Comparison of ENCODE assay signal across 17 mouse cellular contexts in genomic region chr14:31402693-31403092, GRCm38 (mm10). TPM values are rescaled to one million over a fixed set of nuclear protein-coding genes. Genes with fewer than 3 reads are reported as not detected.
DNase-seq lines count a peak whose midpoint lies in the region; ATAC-seq and TF ChIP-seq lines count a peak whose summit lies in the region.
"Had no signal": no experiment of that assay in that cellular context is flagged by ENCODE, and none has a peak within 500 bp of the region (broad histone marks: within the 10 kb centered on the region; RNA-seq: fewer than 3 reads in every experiment).

No protein-coding gene starts in this region.

- ATAC-seq in liver, embryonic 12.5 days, result no peak
- no peak for ATAC-seq in liver, embryonic 11.5 days (replicated peaks; ENCODE audit: low FRiP score)
- ATAC-seq in forebrain, embryonic 16.5 days, result no peak
- ATAC-seq: intestine, embryonic 15.5 days had no signal

- TF ChIP-seq POLR2A in cortical plate, adult 2 months (IDR thresholded peaks at IDR 0.05; ENCODE audit: extremely low read depth, insufficient read depth, low read length), result no peak
- TF ChIP-seq POLR2A in small intestine, adult 2 months (IDR thresholded peaks at IDR 0.05; ENCODE audit: low read depth, low read length), result no peak

- peaks cover 3% of the 10 kb centered on the region; the same call in 1 of the 2 replicates for H3K36me3 ChIP-seq in heart, embryonic 10.5 days
- no peaks in the 10 kb centered on the region for H3K36me3 ChIP-seq in liver, embryonic 12.5 days
- H3K36me3 ChIP-seq in liver, embryonic 11.5 days (ENCODE audit: control insufficient read depth, insufficient read depth, low read length), result no peaks in the 10 kb centered on the region; the same call in 1 of the 2 replicates
- no peaks in the 10 kb centered on the region for H3K36me3 ChIP-seq in small intestine, adult 2 months (ENCODE audit: control insufficient read depth, insufficient read depth, low read length)
- no peaks in the 10 kb centered on the region for H3K36me3 ChIP-seq in forebrain, embryonic 16.5 days (ENCODE audit: control insufficient read depth, insufficient read depth)
- H3K36me3 ChIP-seq: forebrain, embryonic 12.5 days; intestine, embryonic 15.5 days had no signal

- no peak for TF ChIP-seq CTCF in cortical plate, adult 2 months (IDR thresholded peaks at IDR 0.05; ENCODE audit: extremely low read depth, insufficient read depth, low read length)
- no peak for TF ChIP-seq CTCF in small intestine, adult 2 months (IDR thresholded peaks at IDR 0.05; ENCODE audit: extremely low read depth, insufficient read length, insufficient replicate concordance, low read depth, low read length)

- H3K27me3 ChIP-seq in heart, embryonic 10.5 days (ENCODE audit: insufficient read depth, poor library complexity, severe bottlenecking), result no peaks in the 10 kb centered on the region
- H3K27me3 ChIP-seq in liver, embryonic 12.5 days (replicated peaks), result no peaks in the 10 kb centered on the region
- H3K27me3 ChIP-seq in liver, embryonic 11.5 days (replicated peaks; ENCODE audit: control insufficient read depth, insufficient read depth, low read length), result no peaks in the 10 kb centered on the region
- no peaks in the 10 kb centered on the region for H3K27me3 ChIP-seq in small intestine, adult 2 months (ENCODE audit: control insufficient read depth, insufficient read depth, low read length)
- H3K27me3 ChIP-seq in forebrain, embryonic 16.5 days (replicated peaks; ENCODE audit: control insufficient read depth, insufficient read depth, low read length), result no peaks in the 10 kb centered on the region
- H3K27me3 ChIP-seq: embryonic facial prominence, embryonic 13.5 days; forebrain, embryonic 12.5 days; intestine, embryonic 15.5 days; limb, embryonic 15.5 days; neural tube, embryonic 12.5 days had no signal

- WGBS in heart, embryonic 10.5 days, result 69% methylated on average over 5 of the region's 5 CpGs
- WGBS in liver, embryonic 12.5 days (ENCODE audit: insufficient replicate concordance), result 33% methylated on average over 5 of the region's 5 CpGs
- 42% methylated on average over 5 of the region's 5 CpGs for WGBS in liver, embryonic 11.5 days
- WGBS in small intestine, adult 2 months, result 79% methylated on average over 5 of the region's 5 CpGs
- 81% methylated on average over 5 of the region's 5 CpGs for WGBS in forebrain, embryonic 16.5 days

- H3K4me1 ChIP-seq in heart, embryonic 10.5 days, result peaks cover 96% of the 10 kb centered on the region
- H3K4me1 ChIP-seq in liver, embryonic 12.5 days, result peaks cover 72% of the 10 kb centered on the region
- peaks cover 46% of the 10 kb centered on the region for H3K4me1 ChIP-seq in liver, embryonic 11.5 days (replicated peaks; ENCODE audit: control insufficient read depth, insufficient read depth, low read length)
- peaks cover 9% of the 10 kb centered on the region for H3K4me1 ChIP-seq in cortical plate, adult 2 months (ENCODE audit: control insufficient read depth, insufficient read depth, low read length)
- peaks cover 4% of the 10 kb centered on the region for H3K4me1 ChIP-seq in small intestine, adult 2 months (ENCODE audit: control insufficient read depth, insufficient read depth, insufficient read length, low read length)
- H3K4me1 ChIP-seq in forebrain, embryonic 16.5 days (replicated peaks; ENCODE audit: control insufficient read depth, insufficient read depth, low read length), result no peaks in the 10 kb centered on the region
- H3K4me1 ChIP-seq: forebrain, embryonic 12.5 days; neural tube, embryonic 12.5 days had no signal

- no peak overlapping the region for H3K9ac ChIP-seq in liver, embryonic 12.5 days
- no peak overlapping the region for H3K9ac ChIP-seq in liver, embryonic 11.5 days (ENCODE audit: low read depth, low read length)
- no peak overlapping the region for H3K9ac ChIP-seq in forebrain, embryonic 16.5 days (replicated peaks; ENCODE audit: low read depth, low read length)
- H3K9ac ChIP-seq: embryonic facial prominence, embryonic 13.5 days; forebrain, embryonic 12.5 days; intestine, embryonic 15.5 days; limb, embryonic 15.5 days; neural tube, embryonic 12.5 days had no signal

- H3K4me2 ChIP-seq in liver, embryonic 12.5 days, result no peak overlapping the region
- H3K4me2 ChIP-seq in liver, embryonic 11.5 days, result no peak overlapping the region
- H3K4me2 ChIP-seq in forebrain, embryonic 16.5 days (ENCODE audit: low read length), result no peak overlapping the region
- H3K4me2 ChIP-seq: embryonic facial prominence, embryonic 13.5 days; forebrain, embryonic 12.5 days; intestine, embryonic 15.5 days; limb, embryonic 15.5 days; neural tube, embryonic 12.5 days had no signal

- H3K9me3 ChIP-seq in heart, embryonic 10.5 days, result no peaks in the 10 kb centered on the region
- H3K9me3 ChIP-seq in liver, embryonic 12.5 days (replicated peaks), result no peaks in the 10 kb centered on the region
- no peaks in the 10 kb centered on the region for H3K9me3 ChIP-seq in liver, embryonic 11.5 days (ENCODE audit: control insufficient read depth, low read length)
- no peaks in the 10 kb centered on the region for H3K9me3 ChIP-seq in forebrain, embryonic 16.5 days (ENCODE audit: control insufficient read depth, low read length)
- H3K9me3 ChIP-seq: embryonic facial prominence, embryonic 13.5 days; forebrain, embryonic 12.5 days; intestine, embryonic 15.5 days; limb, embryonic 15.5 days; neural tube, embryonic 12.5 days had no signal

- DNase-seq in heart, embryonic 10.5 days (ENCODE audit: low spot score), result no peak
- DNase-seq in heart, postnatal 36 days, result no peak
- DNase-seq in liver, embryonic 11.5 days (ENCODE audit: low spot score), result no peak
- no peak for DNase-seq in spleen, postnatal 10 days (ENCODE audit: low spot score in 2 of 2)
- DNase-seq: heart, postnatal 14 days; kidney, postnatal 36 days; midbrain, embryonic 14.5 days; right cerebral cortex, adult 18-20 months had no signal

- intact Hi-C loops in heart, postnatal 36 days (cut with DNase I), result no loop called here

- H3K4me3 ChIP-seq in heart, embryonic 10.5 days, result no peak overlapping the region
- H3K4me3 ChIP-seq in liver, embryonic 12.5 days, result no peak overlapping the region
- no peak overlapping the region for H3K4me3 ChIP-seq in liver, embryonic 11.5 days (ENCODE audit: low read depth, low read length)
- no peak overlapping the region for H3K4me3 ChIP-seq in cortical plate, adult 2 months (ENCODE audit: insufficient read depth, low read length)
- H3K4me3 ChIP-seq in small intestine, adult 2 months (ENCODE audit: low read depth, low read length), result no peak overlapping the region
- no peak overlapping the region for H3K4me3 ChIP-seq in forebrain, embryonic 16.5 days (replicated peaks; ENCODE audit: low read length)
- H3K4me3 ChIP-seq: embryonic facial prominence, embryonic 13.5 days; forebrain, embryonic 12.5 days; intestine, embryonic 15.5 days; limb, embryonic 15.5 days; neural tube, embryonic 12.5 days had no signal

- peak overlapping the region; percentile 80 for H3K27ac ChIP-seq in heart, embryonic 10.5 days
- H3K27ac ChIP-seq in liver, embryonic 12.5 days, result peak overlapping the region; percentile 18; the same call in 1 of the 2 replicates
- no peak overlapping the region for H3K27ac ChIP-seq in liver, embryonic 11.5 days (ENCODE audit: low read depth, low read length)
- H3K27ac ChIP-seq in cortical plate, adult 2 months (ENCODE audit: insufficient read depth, low read length), result 0 out of 2 replicates have a peak overlapping the region, but pooled peaks have one; percentile 26
- H3K27ac ChIP-seq in small intestine, adult 2 months (ENCODE audit: insufficient read depth, low read depth, low read length), result peak overlapping the region; percentile 6; the same call in 1 of the 2 replicates
- H3K27ac ChIP-seq in forebrain, embryonic 16.5 days (ENCODE audit: low read length), result no peak overlapping the region
- H3K27ac ChIP-seq: embryonic facial prominence, embryonic 13.5 days; forebrain, embryonic 12.5 days; intestine, embryonic 15.5 days; limb, embryonic 15.5 days; neural tube, embryonic 12.5 days had no signal

RNA-seq across cellular contexts. Expression of gene Sh3bp5, which starts 33.2 kb away (rescaled TPM):
- polyA plus RNA-seq in heart, embryonic 10.5 days (2016; fragmentation: Nextera tagmentation; extraction: Ambion mirVana), result 26.5 and 30.1 TPM in 2 replicates
- 10 to 100 TPM; 56.4 to 60.6 TPM for total RNA-seq in heart, postnatal 36 days (2021)
- 13.8 and 15.1 TPM in 2 replicates for polyA plus RNA-seq in liver, embryonic 12.5 days (2016; fragmentation: Nextera tagmentation; extraction: Ambion mirVana)
- polyA plus RNA-seq in liver, embryonic 11.5 days (2014; fragmentation: Nextera tagmentation; extraction: Ambion mirVana), result 15.0 and 17.3 TPM in 2 replicates
- polyA plus RNA-seq in cortical plate, adult 2 months (2012; rRNA removed), result 43.8 and 55.2 TPM in 2 replicates
- 3.0 and 6.9 TPM in 2 replicates for polyA plus RNA-seq in small intestine, adult 2 months (2012; rRNA removed)
- 120 and 128 TPM in 2 replicates for polyA plus RNA-seq in forebrain, embryonic 16.5 days (2015; fragmentation: Nextera tagmentation; extraction: Ambion mirVana)

Comparison
In these comparisons a context has a peak if more than half of its experiments do, and no peak if none do; other contexts are left out.
1. H3K27ac ChIP-seq: peak in heart, embryonic 10.5 days (single experiment), liver, embryonic 12.5 days (single experiment), cortical plate, adult 2 months (single experiment) and small intestine, adult 2 months (single experiment); none in liver, embryonic 11.5 days (single experiment) and forebrain, embryonic 16.5 days (single experiment).